Mouse (Mus musculus) T-cell, adult 2 months (primary cell): ENCODE measurements at regions not wholly inside any gene's neighbourhood (a gene's known extent, or its start where the extent isn't known, plus 50 kb on each side); places are given as distances from the start of the nearest gene placed in this dataset.

Source experiments
- DNase-seq: peaks from one replicate; pipeline ENCODE4 v3.0.0; 2022; ENCODE audit warnings: low spot score

DNA sequence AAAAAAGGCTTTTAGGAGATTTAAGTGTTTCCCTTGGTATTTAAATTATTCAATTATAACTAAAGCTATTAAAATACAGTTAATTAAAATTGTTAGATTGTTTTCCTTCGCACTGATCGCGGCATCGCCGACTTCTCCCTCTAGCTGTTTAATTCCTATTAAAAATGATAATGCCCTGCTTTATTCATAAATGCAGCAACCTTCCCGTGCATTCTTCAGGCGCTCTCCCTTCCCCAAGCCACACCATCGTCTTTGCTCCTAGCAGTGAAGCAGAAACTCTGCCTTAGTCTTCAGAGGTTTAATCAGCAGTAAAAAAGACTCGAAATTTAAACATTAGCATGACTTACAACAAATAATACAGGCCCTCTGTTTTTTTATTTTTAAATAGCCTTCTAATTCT, 278.9 kb upstream of the Zmiz1 start:
- DNase-seq = no peak

DNA sequence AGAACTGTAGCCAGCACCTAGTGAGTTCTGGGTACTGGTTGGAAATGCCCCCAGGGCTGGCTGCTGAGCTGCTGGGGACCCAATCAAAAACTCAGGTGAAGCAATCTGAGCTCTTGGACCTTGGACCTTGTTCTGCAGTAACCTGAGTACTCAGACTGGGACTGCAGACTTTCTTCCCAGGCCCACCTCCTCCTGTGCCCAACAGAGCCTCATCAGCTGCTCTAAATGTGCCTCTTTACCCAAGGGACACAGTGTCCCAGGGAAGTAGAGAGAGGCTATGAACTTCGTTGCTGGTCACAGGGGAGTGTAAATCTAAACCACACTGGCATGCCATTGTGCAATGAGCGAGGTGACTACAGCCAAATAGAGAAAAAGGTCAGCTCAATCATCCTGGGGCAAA, 277.6 kb upstream of the Zmiz1 start:
- no peak for DNase-seq

DNA sequence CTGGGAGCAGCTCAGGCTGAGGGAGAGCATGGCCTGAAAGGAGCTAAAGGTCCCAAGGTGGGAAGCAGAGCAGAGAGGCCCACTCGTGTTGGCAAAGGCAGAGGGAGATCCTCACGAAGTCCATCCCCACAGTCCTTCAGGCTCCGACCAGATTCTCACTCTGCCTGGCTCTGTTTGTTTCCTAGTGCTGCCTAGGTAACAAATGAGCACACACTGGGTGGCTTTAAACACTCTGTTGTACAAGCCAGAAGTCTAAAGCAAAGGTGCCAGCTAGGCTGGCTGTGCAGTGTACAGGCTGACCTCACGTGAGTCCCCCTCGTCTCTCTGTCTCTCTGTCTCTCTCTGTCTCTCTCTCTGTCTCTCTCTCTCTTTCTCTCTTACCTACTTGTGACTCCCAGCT, 274.9 kb upstream of the Zmiz1 start:
- no peak for DNase-seq

GRCm38 (mm10) chr14:25184875-25185274, 274.1 kb upstream of the Zmiz1 start:
- peak; percentile 13 for DNase-seq

GRCm38 (mm10) chr14:25185556-25185958, 273.4 kb upstream of the Zmiz1 start:
- DNase-seq = no peak

GRCm38 (mm10) chr14:25185959-25186771, 272.8 kb upstream of the Zmiz1 start:
- no peak for DNase-seq

- no peak for DNase-seq
These were observed 271.3 kb upstream of the Zmiz1 start for GRCm38 (mm10) chr14:25187715-25188114.

- no peak for DNase-seq
These were observed 269.7 kb upstream of the Zmiz1 start for GRCm38 (mm10) chr14:25189256-25189655.

GRCm38 (mm10) chr14:25190680-25191270, 268.2 kb upstream of the Zmiz1 start:
- DNase-seq = no peak

- no peak for DNase-seq
These were observed 262.2 kb upstream of the Zmiz1 start for GRCm38 (mm10) chr14:25196820-25197219.

DNA sequence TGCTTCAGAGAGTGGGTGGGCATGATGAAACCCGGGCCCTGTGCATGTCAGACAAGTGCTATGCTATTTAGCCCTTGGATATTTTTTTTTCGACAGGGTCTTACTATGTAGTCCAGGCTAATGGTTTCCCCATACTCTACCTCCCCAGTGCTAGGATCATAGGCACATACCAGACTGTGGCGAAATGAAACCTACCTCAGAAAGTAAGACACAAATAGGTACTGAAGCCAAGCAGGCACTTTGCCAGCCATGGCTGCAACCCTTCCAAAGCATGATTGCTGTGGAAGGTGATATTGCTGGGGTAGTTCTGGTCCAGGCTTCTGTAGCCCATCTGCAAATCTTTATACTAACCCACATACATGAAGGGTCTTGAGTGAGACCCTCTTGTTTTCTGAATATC, 259.1 kb upstream of the Zmiz1 start:
- no peak for DNase-seq

DNA sequence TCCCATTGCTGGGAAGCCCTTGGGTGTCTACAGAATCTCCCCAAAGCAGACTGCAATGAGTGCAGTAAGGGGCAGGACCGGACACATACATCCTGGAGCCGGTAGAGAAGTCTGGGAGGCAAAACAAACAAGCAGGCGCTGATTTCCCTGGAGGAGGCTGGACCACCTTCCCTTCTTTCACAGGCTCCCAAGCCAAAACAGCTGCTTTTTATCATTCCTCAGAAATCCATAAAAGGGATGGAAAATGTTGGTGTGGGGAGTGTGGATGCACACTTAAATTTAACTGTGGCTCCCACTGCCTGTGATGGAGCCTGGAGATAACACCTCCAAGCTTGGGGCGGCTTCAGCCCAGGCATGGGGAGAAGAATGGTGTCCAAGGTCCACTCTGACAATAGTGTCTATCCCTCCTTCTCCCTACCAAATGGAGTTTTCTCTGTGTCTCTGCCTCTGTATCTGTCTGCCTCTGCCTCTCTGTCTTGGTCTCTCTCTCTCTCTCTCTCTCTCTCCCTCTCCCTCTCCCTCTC, 258.3 kb upstream of the Zmiz1 start:
- no peak for DNase-seq

- no peak for DNase-seq
These were observed 256.7 kb upstream of the Zmiz1 start for GRCm38 (mm10) chr14:25202312-25202711.

DNA sequence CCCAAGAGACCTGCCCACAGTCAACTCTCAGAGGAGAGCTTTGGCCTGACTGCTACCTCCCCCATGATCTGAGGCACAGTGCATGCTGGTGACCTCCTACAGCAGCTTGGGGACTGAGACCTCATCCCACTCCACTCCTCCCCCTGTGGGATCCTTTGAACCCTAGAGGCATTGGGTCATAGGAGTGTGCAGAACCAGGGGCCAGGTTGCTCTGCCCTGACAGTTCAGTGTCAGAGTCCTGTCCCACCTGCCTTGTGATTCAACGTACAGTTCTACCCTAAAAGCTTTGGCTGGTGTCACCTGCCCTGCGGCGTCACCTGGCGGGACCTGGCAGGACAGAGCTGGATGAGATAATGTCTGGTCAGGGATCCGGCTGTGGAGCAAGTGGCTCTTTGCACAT, 254.9 kb upstream of the Zmiz1 start:
- DNase-seq = no peak

GRCm38 (mm10) chr14:25206855-25207254, 252.1 kb upstream of the Zmiz1 start:
- DNase-seq = no peak

GRCm38 (mm10) chr14:25207422-25207821, 251.6 kb upstream of the Zmiz1 start:
- no peak for DNase-seq

- DNase-seq = no peak
These were observed 250.5 kb upstream of the Zmiz1 start for GRCm38 (mm10) chr14:25208221-25209056.

DNA sequence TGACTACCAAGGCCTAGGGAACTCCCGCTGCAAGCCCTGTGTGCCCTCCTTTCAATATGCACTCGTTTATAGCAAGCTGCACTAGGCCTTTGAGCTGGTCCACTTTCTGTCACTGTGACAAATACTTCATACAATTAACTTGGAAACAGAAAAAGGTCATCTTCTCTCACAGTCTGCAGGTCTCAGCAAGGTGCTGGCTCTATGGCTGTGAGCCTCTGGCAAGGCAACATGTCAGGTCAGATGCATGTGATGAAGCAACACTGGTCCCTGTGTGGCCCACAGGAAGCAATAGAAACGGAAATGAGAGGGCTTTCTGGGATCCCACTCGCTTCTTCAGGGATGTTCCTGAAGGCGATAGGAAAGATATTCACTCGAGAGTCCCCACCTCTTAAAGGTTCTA, 245.9 kb upstream of the Zmiz1 start:
- DNase-seq = no peak

- DNase-seq = no peak
These were observed 235.9 kb upstream of the Zmiz1 start for GRCm38 (mm10) chr14:25223091-25223490.

DNA sequence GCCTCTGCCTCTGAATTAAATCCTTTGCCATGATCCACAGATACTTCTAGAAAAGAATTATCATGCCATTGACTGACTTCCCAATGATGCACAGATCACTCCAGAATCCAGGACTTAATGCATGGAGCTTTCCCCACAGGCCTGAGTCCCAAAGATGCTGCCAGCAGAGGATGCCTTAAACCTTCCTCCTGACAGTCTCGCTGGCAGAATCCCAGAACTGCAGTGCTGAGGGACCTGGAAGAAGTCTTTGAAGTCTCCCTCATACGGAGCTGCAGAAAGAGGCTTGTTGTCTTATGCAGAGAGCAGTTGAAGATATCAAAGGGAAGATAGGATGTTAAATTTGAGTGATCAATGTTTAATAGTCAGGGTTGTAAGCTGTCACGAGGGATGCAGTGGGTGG, 233.8 kb upstream of the Zmiz1 start:
- no peak for DNase-seq

- DNase-seq = no peak
These were observed 232.7 kb upstream of the Zmiz1 start for GRCm38 (mm10) chr14:25226155-25226839.
